Mouse (Mus musculus): ENCODE data around the gene Dnal4. TPM values are rescaled to one million over a fixed set of nuclear protein-coding genes. Genes with fewer than 3 reads are reported as not detected.
A peak's percentile ranks its signal among the peaks of the same experiment; 100 is the strongest.

Dnal4 gene
- total RNA-seq, 4 experiments from 2014 or later = 4.8 to 6.5 (median 5.2) TPM

GRCm38 (mm10) chr15:79800701-79801100 is 23.1 kb upstream of the Dnal4 start:
- DNase-seq (ENCODE audit: low spot score in 2 of 2) = no peak

- no peak for DNase-seq (ENCODE audit: low spot score in 2 of 2)
Observed at GRCm38 (mm10) chr15:79798591-79798990, 20.9 kb upstream of the Dnal4 start.

- no peak for DNase-seq (ENCODE audit: low spot score in 2 of 2)
Observed at GRCm38 (mm10) chr15:79797680-79798079, 20.0 kb upstream of the Dnal4 start.

GRCm38 (mm10) chr15:79797096-79797495 is 19.4 kb upstream of the Dnal4 start:
- no peak for DNase-seq (ENCODE audit: low spot score in 2 of 2)

GRCm38 (mm10) chr15:79796256-79796655 is 18.6 kb upstream of the Dnal4 start:
- no peak for DNase-seq (ENCODE audit: low spot score in 2 of 2)

- no peak for DNase-seq (ENCODE audit: low spot score in 2 of 2)
Observed at GRCm38 (mm10) chr15:79794173-79794572, 16.5 kb upstream of the Dnal4 start.

GRCm38 (mm10) chr15:79793076-79793475 is 15.4 kb upstream of the Dnal4 start:
- no peak for DNase-seq (ENCODE audit: low spot score in 2 of 2)

- no peak for DNase-seq (ENCODE audit: low spot score in 2 of 2)
Observed at GRCm38 (mm10) chr15:79792455-79792854, 14.8 kb upstream of the Dnal4 start.

GRCm38 (mm10) chr15:79791502-79791901 is 13.9 kb upstream of the Dnal4 start:
- no peak for DNase-seq (ENCODE audit: low spot score in 2 of 2)

- DNase-seq (ENCODE audit: low spot score in 2 of 2) = no peak
Observed at GRCm38 (mm10) chr15:79790905-79791304, 13.3 kb upstream of the Dnal4 start.

GRCm38 (mm10) chr15:79790111-79790510 is 12.5 kb upstream of the Dnal4 start:
- no peak for DNase-seq (ENCODE audit: low spot score in 2 of 2)

GRCm38 (mm10) chr15:79787815-79788214 is 10.2 kb upstream of the Dnal4 start:
- no peak for DNase-seq (ENCODE audit: low spot score in 2 of 2)

GRCm38 (mm10) chr15:79785056-79785455 is 7.4 kb upstream of the Dnal4 start:
- DNase-seq (ENCODE audit: low spot score in 2 of 2) = no peak

- no peak for DNase-seq (ENCODE audit: low spot score in 2 of 2)
Observed at GRCm38 (mm10) chr15:79775662-79776061, 2.0 kb downstream of the Dnal4 start.

- DNase-seq (ENCODE audit: low spot score in 2 of 2) = peak; percentile 92 to 96
Observed at GRCm38 (mm10) chr15:79774117-79775027, 3.3 kb downstream of the Dnal4 start.

GRCm38 (mm10) chr15:79770629-79771240 is 6.9 kb downstream of the Dnal4 start:
- no peak for DNase-seq (ENCODE audit: low spot score in 2 of 2)

GRCm38 (mm10) chr15:79768302-79768701 is 9.3 kb downstream of the Dnal4 start:
- no peak for DNase-seq (ENCODE audit: low spot score in 2 of 2)

- DNase-seq (ENCODE audit: low spot score in 2 of 2) = no peak
Observed at GRCm38 (mm10) chr15:79767327-79767961, 10.2 kb downstream of the Dnal4 start.

GRCm38 (mm10) chr15:79766586-79767071 is 11.0 kb downstream of the Dnal4 start:
- DNase-seq (ENCODE audit: low spot score in 2 of 2) = no peak

GRCm38 (mm10) chr15:79766168-79766567 is 11.5 kb downstream of the Dnal4 start:
- no peak for DNase-seq (ENCODE audit: low spot score in 2 of 2)

- no peak for DNase-seq (ENCODE audit: low spot score in 2 of 2)
Observed at GRCm38 (mm10) chr15:79765361-79765760, 12.3 kb downstream of the Dnal4 start.
